Mouse (Mus musculus) WW6 (cell line): ENCODE data around the gene 1700015G11Rik.

Experiments used
- DNase-seq: peaks from one replicate; pipeline ENCODE4 v3.0.0-alpha.2; 2013; ENCODE audit warnings: low read depth, low spot score

The 1700015G11Rik gene

DNA sequence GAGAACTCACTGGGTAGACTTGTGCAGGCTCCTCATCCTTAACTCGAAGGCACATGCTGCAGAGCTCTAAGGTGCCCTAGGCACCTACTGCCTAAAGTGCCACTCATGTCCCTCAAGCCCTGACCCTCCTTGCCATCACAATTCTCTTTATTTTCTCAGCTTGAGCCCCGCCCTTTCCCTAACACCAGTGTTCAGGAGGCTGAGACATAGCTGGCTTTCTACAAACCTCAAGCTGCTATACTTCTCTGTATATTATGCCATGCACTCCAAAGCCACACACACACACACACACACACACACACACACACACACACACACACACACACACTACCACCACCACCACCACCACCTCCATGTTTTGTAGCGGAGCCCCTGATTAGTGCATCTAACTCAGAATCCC lies at the start of gene 1700015G11Rik:
Gene 1700015G11Rik (minus strand): TSS at position 101 of the 400 bp plus-strand sequence.
- DNase-seq: no peak

DNA sequence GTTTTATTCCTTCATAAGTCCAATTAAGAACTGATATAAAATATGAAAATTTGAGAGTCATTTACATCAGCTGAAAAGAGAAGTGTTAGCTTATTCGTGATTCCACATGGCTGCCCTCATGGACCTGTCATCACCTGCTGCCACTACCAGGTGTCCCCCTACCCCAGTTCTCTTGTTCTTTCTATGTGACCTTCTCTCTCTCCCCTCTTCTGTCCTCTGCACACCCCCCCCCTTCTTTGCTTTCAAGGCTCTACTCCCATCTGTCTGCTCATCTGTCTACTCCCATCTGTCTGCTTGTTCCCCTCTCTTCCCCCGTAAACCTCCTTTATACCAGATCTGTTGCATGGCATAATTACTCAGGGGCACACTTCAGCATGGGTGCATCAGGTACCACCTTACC lies 41.4 kb upstream of the 1700015G11Rik start:
- no peak for DNase-seq

DNA sequence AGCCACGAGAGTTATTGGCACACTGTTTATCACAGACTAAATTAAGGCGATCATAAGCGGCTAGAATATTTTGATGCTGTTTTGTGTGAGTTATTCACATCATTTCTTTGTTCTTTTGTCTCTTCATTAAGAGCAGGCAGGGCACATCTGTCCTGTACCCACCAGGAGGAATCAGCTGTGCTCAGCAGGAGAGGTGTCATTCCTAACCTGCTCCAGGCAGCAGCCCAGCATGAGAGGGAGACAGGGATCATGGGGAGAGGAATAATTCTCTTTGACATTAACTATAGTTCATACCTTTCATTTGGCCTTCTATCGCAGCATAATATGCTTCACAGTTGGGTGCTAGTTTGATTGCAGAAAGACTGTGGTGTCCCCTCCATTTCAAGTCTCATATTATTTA lies 40.7 kb upstream of the 1700015G11Rik start:
- no peak for DNase-seq

DNA sequence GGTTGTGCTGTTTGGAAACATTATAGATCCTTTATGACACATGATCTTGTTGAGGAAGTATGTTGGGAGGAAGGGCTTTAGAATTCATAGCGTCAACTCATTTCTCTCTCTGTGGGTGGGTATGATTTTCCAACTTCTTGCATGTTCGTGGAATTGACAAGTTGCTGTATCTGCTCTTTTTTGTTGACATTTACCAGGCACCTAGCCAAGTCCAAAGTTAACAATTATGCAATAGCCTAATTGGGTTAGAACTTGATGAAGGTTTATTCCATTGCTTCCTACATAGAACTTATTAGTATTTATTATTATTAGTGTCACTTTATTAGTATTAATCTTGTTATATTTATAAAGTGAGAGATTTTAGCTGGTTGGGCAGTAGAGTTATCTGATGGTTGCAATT lies 40.3 kb upstream of the 1700015G11Rik start:
- no peak for DNase-seq

DNA sequence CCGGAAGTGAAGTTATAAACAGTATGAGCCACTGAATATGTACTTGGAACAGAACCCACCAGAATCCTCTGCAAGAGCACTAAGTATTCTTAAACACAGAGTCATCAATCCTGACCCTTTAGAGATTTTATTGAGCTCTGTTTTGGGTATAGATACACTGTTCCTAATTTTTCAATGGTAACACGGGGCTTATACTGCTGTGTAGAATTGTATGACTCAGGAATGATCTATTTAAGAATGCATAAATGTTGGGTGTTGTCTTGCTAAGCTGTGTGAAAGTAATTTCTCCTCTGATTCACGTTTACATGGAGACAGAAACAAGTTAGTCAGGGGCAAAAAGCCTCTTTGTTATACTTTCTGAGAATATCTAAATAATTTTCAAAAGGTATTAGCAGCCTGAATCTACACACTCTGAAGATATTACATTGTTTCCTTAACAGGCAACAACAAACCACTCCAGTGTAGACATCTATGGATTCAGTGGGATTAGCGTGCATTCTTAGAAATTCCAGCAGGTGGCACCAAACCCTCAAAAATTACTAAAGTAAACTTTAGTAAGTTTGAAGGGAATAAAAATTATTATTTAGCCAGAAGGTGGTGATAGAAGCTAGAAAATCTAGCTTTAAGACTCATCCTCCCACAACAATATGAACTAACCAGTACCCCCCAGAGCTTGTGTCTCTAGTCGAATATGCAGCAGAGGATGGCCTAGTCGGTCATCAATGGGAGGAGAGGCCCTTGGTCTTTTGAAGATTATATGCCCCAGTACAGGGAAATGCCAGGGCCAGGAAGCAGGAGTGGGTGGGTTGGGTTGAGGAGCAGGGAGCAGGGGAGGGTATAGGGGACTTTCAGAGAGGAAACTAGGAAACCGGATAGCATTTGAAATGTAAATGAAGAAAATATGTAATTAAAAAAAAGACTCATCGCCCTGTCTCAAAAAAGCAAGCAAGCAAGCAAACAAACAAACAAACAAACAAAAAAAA lies 22.4 kb upstream of the 1700015G11Rik start:
- DNase-seq: peak; percentile 4

DNA sequence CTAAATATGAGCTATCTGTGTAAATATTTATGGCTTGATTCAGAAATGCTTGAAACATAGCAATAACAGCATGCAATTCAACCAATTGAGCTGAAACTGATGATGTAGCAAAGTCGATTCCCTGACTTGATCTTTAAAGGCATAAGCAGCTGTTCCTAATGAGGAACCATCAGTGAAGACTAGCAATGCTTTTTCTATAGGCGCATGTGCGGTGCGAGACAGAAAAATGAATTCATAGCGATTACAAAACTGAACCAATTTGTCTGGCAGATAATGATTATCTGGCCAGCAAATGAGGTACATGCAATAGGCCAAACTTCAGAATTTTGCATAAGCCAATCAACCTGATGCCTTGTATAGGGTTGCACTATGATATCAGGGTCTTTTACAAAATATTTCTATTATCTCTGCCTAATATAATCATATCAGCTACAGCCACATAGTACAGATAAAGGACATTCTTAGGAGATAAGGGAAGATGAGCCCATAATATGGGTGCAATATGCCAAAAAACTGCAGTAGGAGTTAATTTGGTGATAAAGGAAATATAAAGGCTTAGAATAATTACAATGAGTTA lies 8.6 kb upstream of the 1700015G11Rik start:
- DNase-seq: no peak

DNA sequence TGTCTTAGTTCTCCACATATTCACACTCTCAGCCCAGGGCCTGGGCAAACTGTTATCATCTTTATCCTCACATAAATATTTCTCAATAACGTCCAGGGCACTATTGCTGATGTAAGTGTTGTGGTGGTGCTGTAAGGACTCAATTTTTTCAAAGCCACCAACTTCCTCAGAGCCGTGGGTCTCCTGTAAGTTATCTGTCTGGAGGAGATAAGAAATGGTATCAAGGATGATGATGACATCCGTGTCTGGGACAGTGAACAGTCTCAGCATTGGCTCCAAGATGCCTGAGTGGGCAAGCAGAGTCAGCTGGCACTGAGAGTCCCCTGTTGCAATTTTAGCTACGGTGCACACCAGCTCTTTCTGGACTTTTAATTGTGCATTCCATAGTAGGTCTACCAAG lies 6.5 kb upstream of the 1700015G11Rik start:
- no peak for DNase-seq

DNA sequence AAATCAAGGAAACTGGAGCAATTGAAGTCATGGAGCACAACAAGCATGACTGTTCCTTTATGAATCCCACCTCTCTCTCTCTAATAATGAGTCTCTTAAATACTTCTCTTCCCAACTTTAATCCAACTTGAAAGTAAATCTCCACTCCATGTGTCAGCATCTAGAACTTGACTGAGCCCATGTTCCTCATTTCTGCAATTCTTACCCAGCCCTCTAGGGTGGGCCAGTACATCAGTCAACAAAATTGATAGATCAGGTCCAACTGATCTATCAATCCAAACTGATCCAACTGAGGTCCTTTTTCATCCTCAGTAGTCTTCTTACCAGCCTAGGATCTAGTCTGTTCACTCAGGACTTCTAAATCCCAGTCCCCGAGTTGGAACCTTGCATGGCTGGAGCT lies 348 bp downstream of the 1700015G11Rik start:
- DNase-seq: no peak

DNA sequence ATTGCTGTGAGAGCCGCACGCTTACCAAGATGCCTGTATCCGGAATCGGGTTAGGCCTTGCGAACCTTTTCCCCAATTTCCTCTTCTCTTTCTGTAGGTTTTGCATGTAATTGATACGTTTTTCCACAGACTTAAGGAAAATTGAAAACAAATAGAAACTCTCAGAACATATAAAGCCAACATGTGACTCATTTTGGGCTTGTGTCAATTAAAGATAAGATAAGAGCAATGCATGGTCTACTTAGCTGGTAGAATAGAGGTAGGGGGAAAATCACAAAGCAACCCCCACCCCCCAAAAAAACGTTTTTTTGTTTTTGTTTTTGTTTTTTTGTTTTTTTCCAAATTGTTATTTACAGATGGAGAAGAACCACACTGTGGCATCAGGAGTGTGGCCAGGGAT lies 2.1 kb downstream of the 1700015G11Rik start:
- DNase-seq: no peak

DNA sequence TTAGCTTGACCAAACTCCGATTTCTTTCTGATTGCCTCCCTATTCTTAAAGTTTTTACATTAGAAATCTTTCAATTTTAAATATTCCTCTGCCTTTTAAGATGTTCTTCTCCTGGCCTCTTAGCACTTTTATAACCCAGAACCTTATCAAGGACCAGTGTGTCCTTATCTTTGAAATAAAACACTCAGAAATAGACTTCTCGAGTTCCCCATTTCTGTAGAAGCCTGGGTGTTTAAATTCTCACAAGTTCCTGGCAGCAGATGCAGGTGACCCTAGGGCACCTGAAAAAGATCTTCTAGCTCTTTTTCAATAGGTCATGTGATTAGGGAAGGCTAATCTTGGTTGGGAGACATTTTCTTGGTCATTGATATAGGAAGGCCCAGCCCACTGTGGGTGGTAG lies 8.4 kb downstream of the 1700015G11Rik start:
- no peak for DNase-seq

DNA sequence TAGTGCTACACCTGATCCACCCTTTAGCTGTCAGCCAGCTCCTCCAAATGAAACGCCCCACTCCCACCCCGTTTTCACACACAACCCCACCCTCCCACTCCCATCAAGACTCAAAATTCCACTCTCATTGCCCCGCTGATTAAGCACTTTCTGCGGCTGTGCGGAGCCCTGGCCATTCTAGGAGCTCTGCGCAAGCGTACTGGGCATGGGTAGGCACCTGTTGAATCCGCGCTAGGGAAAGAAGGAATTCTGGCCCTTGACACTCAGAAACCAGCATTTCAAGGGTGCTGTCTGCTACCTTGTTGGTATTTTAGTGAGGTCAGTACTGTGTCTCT lies 9.3 kb downstream of the 1700015G11Rik start:
- no peak for DNase-seq

DNA sequence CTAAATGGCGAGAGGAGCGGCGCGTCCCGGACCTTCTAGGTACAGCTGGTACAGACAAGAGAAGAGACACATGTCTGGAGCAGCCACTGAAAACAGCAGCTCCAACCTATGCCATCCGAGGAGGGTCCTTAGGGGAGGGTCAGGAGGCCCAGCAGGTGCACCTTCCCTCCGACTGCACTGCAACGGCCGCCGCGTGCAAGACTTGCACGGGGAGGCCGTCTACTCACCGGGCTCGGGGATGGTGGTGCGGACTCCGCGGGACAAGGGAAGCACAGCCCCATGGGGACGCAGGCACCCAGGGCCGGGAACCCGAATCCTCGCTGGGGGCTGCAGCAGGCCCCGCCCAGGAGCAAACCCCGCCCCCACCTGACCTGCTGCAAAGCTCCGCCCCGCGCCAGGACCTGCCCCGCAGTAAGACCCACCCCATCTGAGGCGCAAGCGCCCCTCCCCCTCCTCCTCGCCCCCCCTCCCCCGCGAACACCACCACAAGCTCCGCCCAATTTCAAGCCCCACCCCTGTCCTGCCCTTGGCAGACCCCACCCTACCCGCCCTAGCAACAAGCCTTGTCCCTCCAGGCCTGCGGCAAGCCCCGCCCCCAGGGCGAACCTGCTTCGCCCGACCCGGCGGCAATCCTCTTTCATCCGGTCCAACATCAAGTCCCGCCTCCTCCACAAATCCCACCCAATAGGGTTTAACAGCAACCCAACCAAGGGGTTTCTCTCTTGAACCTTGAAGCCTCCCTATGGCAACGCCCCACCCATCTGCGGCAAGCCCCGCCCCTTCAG lies 9.8 kb downstream of the 1700015G11Rik start, which contains the start of gene Svip:
Gene Svip (minus strand): TSS at position 508 of the 785 bp plus-strand sequence.
- peak; percentile 91 for DNase-seq

DNA sequence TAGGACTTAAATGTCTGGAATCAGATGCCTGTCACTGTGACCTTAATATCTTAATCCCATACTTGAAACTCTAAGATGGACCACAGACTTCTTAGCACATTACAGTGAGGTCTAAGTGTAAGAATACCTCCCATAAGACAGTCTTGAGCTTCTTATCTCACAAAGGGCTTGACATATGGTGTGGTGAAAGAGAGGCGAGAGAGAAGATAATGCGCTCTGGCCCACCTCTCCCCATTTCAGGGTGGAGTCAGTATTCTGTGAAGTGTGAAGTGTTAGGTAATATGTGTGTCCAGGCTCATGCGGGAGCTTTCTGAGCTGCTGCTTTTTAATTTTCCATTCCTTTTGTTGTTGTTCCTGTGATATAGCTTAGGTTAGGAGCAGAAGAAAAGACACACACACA lies 24.5 kb downstream of the 1700015G11Rik start:
- DNase-seq: no peak

DNA sequence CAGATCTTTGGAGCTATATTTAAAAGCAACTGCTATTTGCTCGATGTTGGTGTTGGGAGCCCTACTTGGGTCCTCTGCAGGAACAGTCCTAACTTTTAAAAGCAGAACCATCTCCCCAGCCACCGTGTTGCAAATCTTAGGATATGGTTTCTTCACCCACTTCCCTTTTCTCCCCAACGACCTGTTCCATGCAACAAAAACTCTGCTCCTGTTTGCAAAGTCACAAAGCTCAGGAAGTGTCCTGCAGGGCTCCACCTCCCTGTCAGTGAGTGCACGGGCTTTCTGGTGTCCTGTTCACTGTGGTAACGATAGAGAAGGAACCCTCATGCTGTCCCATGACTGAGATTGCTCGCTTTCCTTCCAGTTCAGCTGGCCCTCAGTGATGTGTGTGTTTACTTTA lies 28.6 kb downstream of the 1700015G11Rik start:
- DNase-seq: no peak

DNA sequence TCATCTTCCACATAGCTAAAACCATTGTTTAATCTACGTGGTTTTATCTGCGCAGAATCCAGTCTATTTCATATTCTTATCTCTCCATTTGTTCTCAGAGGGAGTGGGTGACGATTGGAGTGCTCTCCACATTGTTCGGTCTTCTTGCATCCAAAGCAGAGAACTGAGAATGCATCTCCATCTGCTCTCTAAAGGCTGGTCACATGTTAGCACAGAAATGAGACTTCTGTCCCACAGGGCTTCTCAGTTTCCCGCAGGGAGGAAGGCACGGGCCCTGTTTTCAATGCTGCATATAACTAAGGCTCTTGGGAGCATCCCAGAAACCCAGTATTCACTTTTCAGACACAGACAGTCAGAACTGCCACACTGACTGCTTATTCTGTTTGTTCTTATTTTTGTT lies 29.8 kb downstream of the 1700015G11Rik start:
- DNase-seq: no peak

DNA sequence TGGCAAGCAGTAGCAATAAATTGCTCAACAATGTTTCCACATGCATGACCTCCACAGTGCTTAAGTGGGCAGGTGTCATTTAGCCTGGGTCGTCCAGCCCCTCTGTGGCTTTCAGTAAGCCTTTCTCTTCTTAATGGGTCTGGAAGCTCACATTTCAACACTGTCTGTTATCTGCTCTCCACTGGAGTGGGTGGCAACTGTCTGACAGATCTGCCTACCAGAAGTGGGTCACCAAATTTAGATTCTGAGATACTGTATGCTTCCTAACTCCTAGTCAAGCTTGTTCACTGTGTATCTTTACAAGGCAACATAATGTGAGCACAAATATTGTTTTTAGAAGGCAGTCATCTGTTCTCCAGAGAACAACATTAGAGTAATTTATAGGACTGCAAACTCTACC lies 33.2 kb downstream of the 1700015G11Rik start:
- DNase-seq: no peak

DNA sequence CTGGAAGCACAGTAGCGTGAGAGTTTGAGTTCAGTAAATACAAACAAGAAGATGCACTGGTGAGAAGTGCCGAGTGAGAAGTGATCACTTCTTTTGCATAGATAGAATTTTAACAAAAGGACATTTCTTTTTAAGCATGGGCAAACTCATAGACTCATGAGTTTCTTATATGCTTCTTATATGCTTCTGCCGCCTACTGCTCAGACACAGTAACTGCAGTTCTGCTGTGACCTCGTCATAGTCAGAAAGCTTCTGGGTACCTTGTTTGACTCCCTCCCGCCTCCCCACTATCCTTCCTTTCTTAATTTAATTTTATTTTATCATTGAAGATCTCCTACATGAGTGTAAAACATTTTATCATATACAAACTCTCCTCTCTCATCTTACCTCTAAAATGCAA lies 36.3 kb downstream of the 1700015G11Rik start:
- DNase-seq: no peak

DNA sequence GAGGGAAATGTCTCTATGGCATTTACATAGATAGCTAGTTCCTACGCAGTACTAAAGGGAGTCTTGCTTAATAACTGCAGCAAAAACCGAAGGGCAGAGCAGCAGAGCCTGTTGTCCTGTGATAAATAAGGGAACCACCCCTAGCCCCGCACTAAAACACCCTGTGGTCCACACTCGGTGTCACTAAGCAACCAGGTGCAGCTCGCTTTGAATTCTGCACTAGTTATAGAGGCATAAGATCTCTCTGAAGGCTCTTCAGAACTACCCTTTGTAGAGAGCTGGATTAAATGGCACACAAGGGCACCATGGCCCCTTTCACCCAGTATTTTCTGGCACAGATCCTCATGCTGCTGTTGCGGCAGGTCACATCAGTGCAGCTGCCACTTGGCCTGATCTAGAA lies 40.3 kb downstream of the 1700015G11Rik start:
- DNase-seq: no peak

DNA sequence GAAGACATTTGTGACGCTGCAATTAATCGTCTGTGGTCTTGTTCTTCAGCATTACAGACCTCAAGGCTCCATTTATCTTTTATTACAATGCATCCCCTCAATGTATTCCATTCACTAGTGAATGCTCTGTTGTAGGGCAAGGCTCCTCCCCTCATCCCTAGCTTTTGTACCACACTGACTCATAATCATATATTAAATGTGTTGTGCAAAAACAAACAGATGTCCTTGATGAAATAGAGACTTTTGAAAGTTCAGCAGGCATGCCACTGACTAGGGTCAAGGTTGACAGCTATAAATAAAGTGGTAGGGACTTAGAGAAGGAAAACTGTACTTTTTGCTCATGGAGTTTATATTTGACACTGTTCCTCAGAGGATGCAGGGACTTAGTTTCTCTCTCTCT lies 42.0 kb downstream of the 1700015G11Rik start:
- DNase-seq: no peak

DNA sequence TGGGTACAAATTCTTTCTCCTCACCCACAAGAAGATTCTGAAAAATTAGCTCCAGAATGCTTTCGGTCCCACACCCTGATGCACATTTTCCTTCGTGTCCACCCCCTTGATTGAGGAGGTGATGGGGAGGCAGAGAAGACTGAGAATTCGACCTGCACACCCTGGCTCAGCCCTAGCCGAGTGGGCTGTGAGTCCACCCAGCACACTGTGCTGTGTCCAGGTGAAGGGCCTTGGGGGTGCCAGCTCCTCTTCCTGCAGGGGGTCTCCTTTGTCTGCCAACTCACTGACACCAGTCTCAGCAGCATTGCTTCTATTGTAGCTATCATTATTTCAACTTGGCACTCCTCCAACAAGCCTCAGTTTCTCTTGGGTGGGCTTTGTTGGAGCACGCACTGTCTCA lies 42.4 kb downstream of the 1700015G11Rik start:
- no peak for DNase-seq

DNA sequence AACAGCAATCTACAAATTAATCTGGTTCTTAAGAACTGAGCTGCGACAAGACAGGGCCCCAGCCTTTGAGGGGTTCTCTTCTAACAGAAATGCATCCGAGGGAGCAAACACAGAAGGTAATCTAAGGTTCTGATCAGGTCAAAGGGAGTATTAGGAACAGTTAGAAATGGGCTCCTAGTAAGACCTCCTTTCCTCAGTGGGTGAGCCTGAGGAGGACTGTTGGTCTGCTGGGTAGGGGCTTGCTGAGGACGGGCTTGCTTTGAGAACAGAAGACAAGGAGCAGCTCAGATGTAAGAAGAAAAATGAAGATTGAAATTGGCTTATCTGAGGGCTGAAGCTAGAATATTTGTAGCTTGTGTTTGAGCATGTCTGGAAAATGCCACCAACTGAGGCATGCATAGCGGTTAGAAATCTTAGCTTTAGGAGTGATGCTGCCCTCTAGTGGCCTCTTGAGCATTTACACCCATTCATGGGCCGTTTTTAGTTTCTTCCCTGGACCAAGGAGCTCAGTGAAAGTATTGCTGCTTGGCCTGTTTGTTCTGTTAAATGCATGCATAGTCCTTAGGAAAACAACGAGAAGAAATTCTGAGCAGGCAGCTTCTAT lies 43.2 kb downstream of the 1700015G11Rik start:
- peak; percentile 16 for DNase-seq

DNA sequence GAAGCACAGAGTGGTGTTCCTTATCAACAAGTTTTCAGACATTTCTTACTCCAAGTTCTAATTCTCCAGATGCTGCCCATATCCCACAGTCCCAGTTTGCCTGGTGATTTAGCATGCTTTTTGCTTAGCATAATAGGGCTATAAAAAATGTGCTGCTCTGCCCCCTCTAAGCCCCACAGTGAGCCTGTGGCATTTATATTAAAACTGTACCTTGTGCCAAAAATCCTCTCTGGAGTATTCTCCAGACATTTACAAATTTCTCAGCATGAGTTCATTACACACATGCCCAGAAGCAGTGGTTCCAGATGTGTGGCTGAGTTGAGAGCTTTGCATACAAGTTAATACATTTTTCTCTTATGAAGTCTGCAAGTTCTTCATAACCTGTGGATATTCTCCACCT lies 46.1 kb downstream of the 1700015G11Rik start:
- no peak for DNase-seq
